17 mouse cellular contexts compared by ENCODE assay signal in genomic region chr14:46803791-46804190, GRCm38 (mm10).
"Had no signal": no experiment of that assay in that cellular context is flagged by ENCODE, and none has a peak within 500 bp of the region (broad histone marks: within the 10 kb centered on the region; RNA-seq: fewer than 3 reads in every experiment).

No protein-coding gene starts in this region.

- H3K9me3 ChIP-seq: liver, embryonic 13.5 days; lung, embryonic 15.5 days; midbrain, embryonic 12.5 days; midbrain, embryonic 15.5 days; neural tube, embryonic 12.5 days; neural tube, embryonic 15.5 days had no signal

- H3K4me1 ChIP-seq: lung, embryonic 15.5 days; midbrain, embryonic 12.5 days; midbrain, embryonic 15.5 days; neural tube, embryonic 12.5 days; neural tube, embryonic 15.5 days had no signal

- H3K27me3 ChIP-seq: liver, embryonic 13.5 days; lung, embryonic 15.5 days; midbrain, embryonic 12.5 days; midbrain, embryonic 15.5 days; neural tube, embryonic 12.5 days; neural tube, embryonic 15.5 days had no signal

- ATAC-seq: intestine, postnatal 0 days; midbrain, embryonic 15.5 days had no signal

- H3K4me2 ChIP-seq: liver, embryonic 13.5 days; lung, embryonic 15.5 days; midbrain, embryonic 12.5 days; midbrain, embryonic 15.5 days; neural tube, embryonic 12.5 days; neural tube, embryonic 15.5 days had no signal

- H3K27ac ChIP-seq: left cerebral cortex, adult 2 months; liver, embryonic 13.5 days; lung, embryonic 15.5 days; midbrain, embryonic 12.5 days; midbrain, embryonic 15.5 days; neural tube, embryonic 12.5 days; neural tube, embryonic 15.5 days; stomach, postnatal 0 days had no signal

- DNase-seq: kidney, adult 8-10 months; kidney, postnatal 25 days; layer of hippocampus, postnatal 36 days; liver, embryonic 13.5 days; right cerebral cortex, adult 18-20 months; right cerebral cortex, postnatal 14 days; right cerebral cortex, postnatal 4 days; thymus, adult 18-20 months; thymus, postnatal 36 days had no signal

- H3K4me3 ChIP-seq: left cerebral cortex, adult 2 months; liver, embryonic 13.5 days; lung, embryonic 15.5 days; midbrain, embryonic 12.5 days; midbrain, embryonic 15.5 days; neural tube, embryonic 12.5 days; neural tube, embryonic 15.5 days had no signal

- H3K9ac ChIP-seq: liver, embryonic 13.5 days; lung, embryonic 15.5 days; midbrain, embryonic 12.5 days; midbrain, embryonic 15.5 days; neural tube, embryonic 12.5 days; neural tube, embryonic 15.5 days had no signal
